Comparison of ENCODE assay signal across 9 mouse cellular contexts in genomic region chr5:137531414-137532130, GRCm38 (mm10). TPM values are rescaled to one million over a fixed set of nuclear protein-coding genes. Genes with fewer than 3 reads are reported as not detected.
A peak's percentile ranks its signal among the peaks of the same experiment; 100 is the strongest.
DNase-seq lines count a peak whose midpoint lies in the region; ATAC-seq and TF ChIP-seq lines count a peak whose summit lies in the region.
"Had no signal": no experiment of that assay in that cellular context is flagged by ENCODE, and none has a peak within 500 bp of the region (broad histone marks: within the 10 kb centered on the region; RNA-seq: fewer than 3 reads in every experiment).

No protein-coding gene starts in this region.

- no peak for ATAC-seq in G1E (ENCODE audit: extremely low read depth, insufficient number of reproducible peaks, low FRiP score, poor library complexity, severe bottlenecking)
- no peak for ATAC-seq in frontal cortex, adult (ENCODE audit: low TSS enrichment)

- peaks cover 48% of the 10 kb centered on the region for H3K79me2 ChIP-seq in C2C12 (ENCODE audit: control insufficient read depth, insufficient read depth)

- under 1% methylated on average over 51 of the region's 51 CpGs for WGBS in heart, embryonic 10.5 days

- H3K4me3 ChIP-seq in C2C12 (ENCODE audit: insufficient read depth, poor library complexity, severe bottlenecking) (peak overlapping the region; percentile 74), G1E (ENCODE audit: low read depth, low read length) (peak overlapping the region; percentile 77)
- H3K4me3 ChIP-seq in heart, embryonic 10.5 days: peak overlapping the region; percentile 88

- TF ChIP-seq CTCF in C2C12 (IDR thresholded peaks at IDR 0.05; ENCODE audit: control insufficient read depth, insufficient read depth, insufficient read length): no peak
- no peak for TF ChIP-seq CTCF in G1E (IDR thresholded peaks at IDR 0.05; ENCODE audit: low read depth, low read length)

- peaks cover 82% of the 10 kb centered on the region for H3K4me1 ChIP-seq in G1E (ENCODE audit: insufficient read depth, low read depth, low read length)
- H3K4me1 ChIP-seq in heart, embryonic 10.5 days: peaks cover 51% of the 10 kb centered on the region

- H3K27me3 ChIP-seq in C2C12 (ENCODE audit: control insufficient read depth, insufficient read depth, insufficient read length) (no peaks in the 10 kb centered on the region), G1E (ENCODE audit: insufficient read depth, low read length) (peaks cover 7% of the 10 kb centered on the region; the same call in 1 of the 2 replicates)
- H3K27me3 ChIP-seq in heart, embryonic 10.5 days (ENCODE audit: insufficient read depth, poor library complexity, severe bottlenecking): no peaks in the 10 kb centered on the region

- peak overlapping the region; percentile 95 for H3K27ac ChIP-seq in heart, embryonic 10.5 days

- peak; percentile 76 for DNase-seq in G1E (ENCODE audit: low spot score)
- peak; percentile 57 to 68 for DNase-seq in cerebellum, postnatal 36 days
- DNase-seq in heart, embryonic 10.5 days (ENCODE audit: low spot score): no peak
- DNase-seq in kidney, postnatal 10 days: peak; percentile 81
- DNase-seq in lung, postnatal 10 days: peak; percentile 75
- DNase-seq in right cerebral cortex, postnatal 4 days: peak; percentile 81

- peak overlapping the region; percentile 78 for H3ac ChIP-seq in C2C12 (ENCODE audit: control insufficient read depth, insufficient read length, low read depth)

- H3K36me3 ChIP-seq in C2C12 (ENCODE audit: control insufficient read depth, insufficient read depth): peaks cover 27% of the 10 kb centered on the region
- H3K36me3 ChIP-seq in G1E (replicated peaks): peaks cover 49% of the 10 kb centered on the region
- peaks cover 36% of the 10 kb centered on the region for H3K36me3 ChIP-seq in heart, embryonic 10.5 days

- peaks cover 24% of the 10 kb centered on the region for H3K79me3 ChIP-seq in C2C12 (ENCODE audit: low read depth)

- no peaks in the 10 kb centered on the region for H3K9me3 ChIP-seq in G1E (replicated peaks)
- no peaks in the 10 kb centered on the region for H3K9me3 ChIP-seq in heart, embryonic 10.5 days

TF ChIP-seq in C2C12, 6 proteins besides CTCF, POLR2A, EP300 and RAD21:
- no peak for TF ChIP-seq CEBPB (IDR thresholded peaks at IDR 0.05; ENCODE audit: low read depth)
- TF ChIP-seq MYOG (IDR thresholded peaks at IDR 0.05; ENCODE audit: control insufficient read depth, extremely low read depth, insufficient read length): no peak
- no peak for TF ChIP-seq MAX (IDR thresholded peaks at IDR 0.05)
- no peak for TF ChIP-seq USF1 (IDR thresholded peaks at IDR 0.05; ENCODE audit: low read depth)
- no peak for TF ChIP-seq FOSL1 (IDR thresholded peaks at IDR 0.05; ENCODE audit: insufficient read depth, low read length, poor library complexity, severe bottlenecking)
TF ChIP-seq in C2C12: peak in this region for 0.

RNA-seq across cellular contexts. Expression of gene Epo, which starts 1.5 kb away (rescaled TPM):
- not detected for polyA plus RNA-seq in C2C12 (2012; fragmentation: generic; extraction: Trizol)
- total RNA-seq in G1E (2014; fragmentation: Nextera tagmentation): not detected in 2 replicates
- not detected in 2 replicates for total RNA-seq in G1E (2017)
- not detected in 2 replicates for polyA plus RNA-seq in G1E (2012)
- polyA plus RNA-seq in heart, embryonic 10.5 days (2016; fragmentation: Nextera tagmentation; extraction: Ambion mirVana): 0.28 and 2.3 TPM in 2 replicates
- total RNA-seq: gastrocnemius, postnatal 4 days had no signal

RNA-seq across cellular contexts. Expression of gene Gnb2, which starts 1.7 kb away (rescaled TPM):
- polyA plus RNA-seq in C2C12 (2012; fragmentation: generic; extraction: Trizol) (672 TPM), G1E (2012) (501 and 571 TPM in 2 replicates)
- total RNA-seq in G1E (2014; fragmentation: Nextera tagmentation) (229 and 302 TPM in 2 replicates), G1E (2017) (255 and 347 TPM in 2 replicates)
- 287 and 294 TPM in 2 replicates for polyA plus RNA-seq in heart, embryonic 10.5 days (2016; fragmentation: Nextera tagmentation; extraction: Ambion mirVana)

RNA-seq across cellular contexts. Expression of gene Gigyf1, which starts 13.2 kb away (rescaled TPM):
- polyA plus RNA-seq in C2C12 (2012; fragmentation: generic; extraction: Trizol) (6.9 TPM), G1E (2012) (49.0 and 50.4 TPM in 2 replicates)
- total RNA-seq in G1E (2014; fragmentation: Nextera tagmentation) (23.2 and 30.3 TPM in 2 replicates), G1E (2017) (6.8 and 7.0 TPM in 2 replicates)
- polyA plus RNA-seq in heart, embryonic 10.5 days (2016; fragmentation: Nextera tagmentation; extraction: Ambion mirVana): 8.0 and 10.8 TPM in 2 replicates

RNA-seq across cellular contexts. Expression of gene Actl6b, which starts 21.7 kb away (rescaled TPM):
- polyA plus RNA-seq in C2C12 (2012; fragmentation: generic; extraction: Trizol) (not detected), G1E (2012) (not detected in 2 replicates)
- total RNA-seq in G1E (2014; fragmentation: Nextera tagmentation) (not detected in 2 replicates), G1E (2017) (0.11 TPM in 1 of 2 replicates, not detected in the other)
- 0.07 TPM in 1 of 2 replicates, not detected in the other for polyA plus RNA-seq in heart, embryonic 10.5 days (2016; fragmentation: Nextera tagmentation; extraction: Ambion mirVana)
- total RNA-seq: gastrocnemius, postnatal 4 days had no signal

RNA-seq across cellular contexts. Expression of gene Pop7, which starts 29.3 kb away (rescaled TPM):
- 63.5 TPM for polyA plus RNA-seq in C2C12 (2012; fragmentation: generic; extraction: Trizol)
- total RNA-seq in G1E (2014; fragmentation: Nextera tagmentation): 9.0 and 14.1 TPM in 2 replicates
- total RNA-seq in G1E (2017): 29.3 and 33.2 TPM in 2 replicates
- polyA plus RNA-seq in G1E (2012): 39.8 and 55.7 TPM in 2 replicates
- polyA plus RNA-seq in heart, embryonic 10.5 days (2016; fragmentation: Nextera tagmentation; extraction: Ambion mirVana): 50.6 and 56.6 TPM in 2 replicates
